Mouse (Mus musculus) heart, adult 2 months (tissue): ENCODE measurements around the gene Pes1.

Experiments
- CTCF ChIP-seq: fragments of 200-600 bp; IDR thresholded peaks from 2 replicates; pipeline ENCODE4 v1.8.1; 2022; ENCODE audit warnings: antibody characterized with exemption, mild to moderate bottlenecking, moderate library complexity
- EP300 ChIP-seq: fragments of 200-500 bp; IDR thresholded peaks from 2 replicates; pipeline ENCODE4 v1.6.1; 2011; ENCODE audit warnings: low read depth, low read length, control low read depth; ENCODE audit not compliant: insufficient read depth

GRCm38 (mm10) chr11:3976678-3977077, 12.9 kb downstream of the Pes1 start, which contains the start of gene 4930556J24Rik:
- no peak for TF ChIP-seq CTCF
- TF ChIP-seq EP300 = no peak
